Mouse (Mus musculus): Measurements from ENCODE around the gene Mark1. TPM values are rescaled to one million over a fixed set of nuclear protein-coding genes. Genes with fewer than 3 reads are reported as not detected.

Mark1 gene
- polyA plus RNA-seq, 1 experiment from 2014 or later = 12.1 TPM

DNA sequence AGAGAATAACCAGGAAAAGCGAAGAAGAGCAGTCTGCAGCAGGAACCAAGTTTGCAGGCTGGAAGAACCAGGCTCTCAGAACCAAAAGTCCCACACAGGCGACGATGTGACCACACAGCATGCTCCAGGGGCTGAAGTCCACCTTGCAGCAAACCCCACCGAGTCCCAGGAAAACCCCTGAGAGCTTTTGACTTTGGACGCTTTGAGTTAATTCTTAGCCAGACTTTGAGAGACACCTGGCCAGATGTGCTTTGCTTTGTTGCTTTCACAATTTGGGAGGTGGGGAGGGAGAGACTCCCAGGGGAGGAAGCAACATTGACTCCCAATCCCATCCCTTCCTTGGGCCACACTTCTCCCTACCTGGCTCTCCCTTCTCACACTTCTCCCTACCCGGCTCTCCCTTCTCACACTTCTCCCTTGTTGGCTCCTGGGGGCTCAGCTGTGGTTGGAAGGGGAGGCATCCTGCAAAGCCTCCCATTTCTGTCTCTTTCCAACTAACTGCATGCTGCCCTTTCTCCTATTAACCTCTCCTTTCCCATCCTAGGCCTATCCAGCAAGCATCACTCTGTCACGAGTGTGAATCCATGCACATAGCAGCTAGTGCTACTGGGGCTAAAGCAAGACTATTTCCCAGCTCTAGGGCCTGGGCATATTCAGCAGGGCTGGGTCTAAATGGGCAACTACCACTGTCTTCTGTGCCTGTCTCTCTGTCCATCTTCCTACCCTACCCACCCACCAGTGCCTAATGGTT lies 127.1 kb downstream of the Mark1 start:
- H3K4me1 ChIP-seq (ENCODE audit: control insufficient read depth, insufficient read depth, low read length) = peaks cover 4% of the 10 kb centered on the region
- DNase-seq (ENCODE audit: low spot score) (no peak), ATAC-seq (no peak)
- 84% methylated on average over 7 of the region's 7 CpGs for WGBS
- no peaks in the 10 kb centered on the region; the same call in 1 of the 2 replicates for H3K27me3 ChIP-seq (replicated peaks; ENCODE audit: control insufficient read depth, insufficient read depth, low read length)
- H3K9ac ChIP-seq (ENCODE audit: low read length) = no peak overlapping the region
- no peaks in the 10 kb centered on the region for H3K36me3 ChIP-seq (ENCODE audit: control insufficient read depth, insufficient read depth, low read length)
- H3K9me3 ChIP-seq (replicated peaks; ENCODE audit: control insufficient read depth, low read length) = no peaks in the 10 kb centered on the region
- no peak overlapping the region for H3K4me3 ChIP-seq (ENCODE audit: low read depth, low read length)
- H3K4me2 ChIP-seq (ENCODE audit: low read length) = no peak overlapping the region
- H3K27ac ChIP-seq (ENCODE audit: low read depth, low read length) = no peak overlapping the region

DNA sequence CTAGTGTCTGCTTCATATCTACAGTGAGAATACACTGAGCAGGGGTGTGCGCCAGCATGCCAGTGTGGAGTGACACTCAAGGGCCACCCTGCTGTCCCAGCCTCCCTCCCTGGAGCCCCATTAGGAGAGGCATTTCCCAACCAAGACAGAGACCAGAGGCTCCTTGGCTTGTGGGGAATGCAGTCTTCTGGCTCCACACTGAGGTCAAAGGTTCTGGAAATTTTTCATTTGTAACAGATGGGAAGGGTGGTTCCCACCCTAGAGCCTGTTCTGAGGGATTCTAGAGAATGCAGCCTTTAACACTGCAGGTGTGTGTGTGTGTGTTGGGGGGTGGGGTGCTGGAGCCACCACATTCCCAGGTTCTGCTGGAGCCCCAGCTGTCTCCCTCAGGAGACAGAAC lies 127.9 kb downstream of the Mark1 start:
- Histone ChIP-seq H3K9me3 (replicated peaks; ENCODE audit: control insufficient read depth, low read length) (no peaks in the 10 kb centered on the region), H3K4me2 (ENCODE audit: low read length) (no peak overlapping the region), H3K4me3 (ENCODE audit: low read depth, low read length) (no peak overlapping the region), H3K27me3 (replicated peaks; ENCODE audit: control insufficient read depth, insufficient read depth, low read length) (no peaks in the 10 kb centered on the region; the same call in 1 of the 2 replicates), H3K9ac (ENCODE audit: low read length) (no peak overlapping the region), H3K4me1 (ENCODE audit: control insufficient read depth, insufficient read depth, low read length) (peaks cover 4% of the 10 kb centered on the region), H3K27ac (ENCODE audit: low read depth, low read length) (no peak overlapping the region), H3K36me3 (ENCODE audit: control insufficient read depth, insufficient read depth, low read length) (no peaks in the 10 kb centered on the region)
- no peak for ATAC-seq
- no peak for DNase-seq (ENCODE audit: low spot score)
- WGBS = 85% methylated on average over 1 of the region's 1 CpGs

DNA sequence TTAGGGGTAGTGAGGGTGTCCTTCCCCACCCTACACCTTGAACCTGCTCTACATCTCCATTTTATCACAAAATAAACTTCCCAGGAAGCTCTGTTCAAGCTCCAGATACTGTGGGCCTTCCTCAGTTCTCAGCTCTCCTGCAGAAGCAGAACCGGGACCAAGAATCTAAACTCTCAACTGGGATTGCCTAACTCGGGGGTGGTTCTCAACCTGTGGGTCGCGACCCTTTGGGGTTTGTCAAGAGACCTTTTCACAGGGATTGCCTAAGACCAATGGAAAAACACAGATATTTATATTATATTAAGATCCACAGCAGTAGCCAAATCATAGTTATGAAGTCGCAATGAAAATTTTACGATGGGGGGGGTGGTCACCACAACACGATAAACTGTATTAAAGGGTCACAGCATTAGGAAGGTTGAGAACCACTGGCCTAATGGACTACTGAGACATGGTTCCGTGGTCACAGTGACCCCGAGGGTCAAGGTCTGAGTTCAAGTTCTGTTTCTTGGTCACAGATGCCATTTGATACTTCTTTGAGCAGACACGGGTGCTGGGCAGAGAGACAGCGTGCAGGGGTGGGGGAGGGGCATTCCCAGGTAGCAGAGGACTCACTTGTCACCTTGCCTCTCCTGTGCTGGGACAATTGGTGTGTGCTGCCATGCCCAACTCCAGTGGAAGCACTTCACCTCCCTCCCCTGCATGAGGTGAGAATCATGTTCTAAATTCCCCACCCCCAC lies 128.6 kb downstream of the Mark1 start:
- WGBS = 88% methylated on average over 11 of the region's 11 CpGs
- no peak for ATAC-seq
- Histone ChIP-seq H3K27me3 (replicated peaks; ENCODE audit: control insufficient read depth, insufficient read depth, low read length) (no peaks in the 10 kb centered on the region; the same call in 1 of the 2 replicates), H3K36me3 (ENCODE audit: control insufficient read depth, insufficient read depth, low read length) (no peaks in the 10 kb centered on the region), H3K27ac (ENCODE audit: low read depth, low read length) (no peak overlapping the region), H3K9ac (ENCODE audit: low read length) (no peak overlapping the region), H3K4me3 (ENCODE audit: low read depth, low read length) (no peak overlapping the region), H3K9me3 (replicated peaks; ENCODE audit: control insufficient read depth, low read length) (no peaks in the 10 kb centered on the region), H3K4me2 (ENCODE audit: low read length) (no peak overlapping the region), H3K4me1 (ENCODE audit: control insufficient read depth, insufficient read depth, low read length) (peaks cover 4% of the 10 kb centered on the region)
- DNase-seq (ENCODE audit: low spot score) = no peak

DNA sequence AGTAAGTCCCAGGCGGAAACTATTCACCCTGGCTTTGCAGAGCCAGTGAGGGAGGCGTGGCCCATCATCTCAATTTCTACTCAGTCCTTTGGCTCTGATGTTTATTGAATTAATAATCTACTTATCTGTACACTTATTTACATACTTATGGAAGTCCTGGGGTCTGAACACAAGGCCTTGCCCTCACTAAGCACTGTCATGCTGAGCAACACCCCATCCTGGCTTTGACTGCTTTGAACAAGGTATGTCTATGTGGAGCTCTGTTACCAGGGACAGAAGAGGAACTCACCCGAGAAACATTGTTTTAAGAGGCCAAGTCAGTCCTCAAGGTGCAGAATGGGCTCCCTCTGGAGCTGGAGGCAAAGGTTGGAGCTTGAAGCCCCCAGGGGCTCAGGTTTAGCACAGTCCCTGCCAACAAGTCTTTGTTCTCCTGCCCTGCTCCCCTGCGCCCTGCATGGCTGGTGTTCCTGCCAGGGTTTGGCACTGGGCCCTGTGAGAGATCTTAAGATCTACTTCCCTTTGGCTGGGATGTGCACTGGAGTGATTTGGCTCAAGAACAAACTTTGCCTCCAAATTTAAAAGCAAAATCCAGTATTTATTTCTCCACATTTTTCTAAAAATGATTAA lies 129.3 kb downstream of the Mark1 start:
- peak; percentile 63; the same call in 1 of the 2 replicates for ATAC-seq
- peak; percentile 54 for DNase-seq (ENCODE audit: low spot score)

GRCm38 (mm10) chr1:184867640-184868120 lies 131.7 kb downstream of the Mark1 start:
- no peak overlapping the region for H3K4me3 ChIP-seq (ENCODE audit: low read depth, low read length)
- no peaks in the 10 kb centered on the region; the same call in 1 of the 2 replicates for H3K27me3 ChIP-seq (replicated peaks; ENCODE audit: control insufficient read depth, insufficient read depth, low read length)
- ATAC-seq = no peak
- H3K27ac ChIP-seq (ENCODE audit: low read depth, low read length) = no peak overlapping the region
- WGBS = 80% methylated on average over 3 of the region's 3 CpGs
- no peak overlapping the region for H3K4me2 ChIP-seq (ENCODE audit: low read length)
- H3K9me3 ChIP-seq (replicated peaks; ENCODE audit: control insufficient read depth, low read length) = no peaks in the 10 kb centered on the region
- no peak overlapping the region for H3K9ac ChIP-seq (ENCODE audit: low read length)
- no peak for DNase-seq (ENCODE audit: low spot score)
- no peaks in the 10 kb centered on the region for H3K36me3 ChIP-seq (ENCODE audit: control insufficient read depth, insufficient read depth, low read length)
- H3K4me1 ChIP-seq (ENCODE audit: control insufficient read depth, insufficient read depth, low read length) = peaks cover 4% of the 10 kb centered on the region

More for the DNA sequence above, 129.3 kb downstream of the Mark1 start:
- H3K9me3 ChIP-seq (replicated peaks; ENCODE audit: control insufficient read depth, low read length) = no peaks in the 10 kb centered on the region
- H3K9ac ChIP-seq (ENCODE audit: low read length) = no peak overlapping the region
- H3K27ac ChIP-seq (ENCODE audit: low read depth, low read length) = no peak overlapping the region
- H3K36me3 ChIP-seq (ENCODE audit: control insufficient read depth, insufficient read depth, low read length) = no peaks in the 10 kb centered on the region
- H3K4me3 ChIP-seq (ENCODE audit: low read depth, low read length) = no peak overlapping the region
- peaks cover 4% of the 10 kb centered on the region for H3K4me1 ChIP-seq (ENCODE audit: control insufficient read depth, insufficient read depth, low read length)
- H3K27me3 ChIP-seq (replicated peaks; ENCODE audit: control insufficient read depth, insufficient read depth, low read length) = no peaks in the 10 kb centered on the region; the same call in 1 of the 2 replicates
- WGBS = 29% methylated on average over 4 of the region's 4 CpGs
- H3K4me2 ChIP-seq (ENCODE audit: low read length) = no peak overlapping the region

DNA sequence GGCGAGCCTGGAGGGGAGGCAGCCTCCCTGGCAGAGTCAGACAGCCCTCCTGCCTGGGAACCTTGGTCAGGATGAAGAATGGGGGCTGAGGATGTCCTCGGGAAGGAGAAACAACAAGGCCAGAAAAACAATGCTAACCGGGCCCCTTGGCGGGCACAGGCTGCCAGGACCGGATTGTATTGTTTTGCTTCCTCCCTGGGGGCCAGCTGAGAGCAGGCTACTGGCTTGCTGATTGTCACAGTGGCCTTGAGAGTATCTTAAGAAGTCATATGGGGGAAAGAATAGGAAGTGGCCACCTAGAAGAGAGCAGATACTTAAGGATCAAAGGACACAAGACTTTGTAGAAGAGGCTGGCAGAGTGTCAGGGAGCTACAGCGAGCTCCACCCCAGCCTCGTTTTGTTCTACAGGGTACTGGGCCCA lies 135.0 kb downstream of the Mark1 start:
- no peak overlapping the region for H3K27ac ChIP-seq (ENCODE audit: low read depth, low read length)
- no peaks in the 10 kb centered on the region for H3K9me3 ChIP-seq (replicated peaks; ENCODE audit: control insufficient read depth, low read length)
- 16% methylated on average over 7 of the region's 7 CpGs for WGBS
- no peak overlapping the region for H3K9ac ChIP-seq (ENCODE audit: low read length)
- no peak for ATAC-seq
- H3K27me3 ChIP-seq (replicated peaks; ENCODE audit: control insufficient read depth, insufficient read depth, low read length) = no peaks in the 10 kb centered on the region; the same call in 1 of the 2 replicates
- no peaks in the 10 kb centered on the region for H3K4me1 ChIP-seq (ENCODE audit: control insufficient read depth, insufficient read depth, low read length)
- no peak for DNase-seq (ENCODE audit: low spot score)
- no peak overlapping the region for H3K4me3 ChIP-seq (ENCODE audit: low read depth, low read length)
- H3K36me3 ChIP-seq (ENCODE audit: control insufficient read depth, insufficient read depth, low read length) = no peaks in the 10 kb centered on the region
- H3K4me2 ChIP-seq (ENCODE audit: low read length) = no peak overlapping the region

- no peak for DNase-seq (ENCODE audit: low spot score)
- H3K27ac ChIP-seq (ENCODE audit: low read depth, low read length) = no peak overlapping the region
- H3K36me3 ChIP-seq (ENCODE audit: control insufficient read depth, insufficient read depth, low read length) = no peaks in the 10 kb centered on the region
- no peaks in the 10 kb centered on the region; the same call in 1 of the 2 replicates for H3K27me3 ChIP-seq (replicated peaks; ENCODE audit: control insufficient read depth, insufficient read depth, low read length)
- H3K9ac ChIP-seq (ENCODE audit: low read length) = no peak overlapping the region
- no peak overlapping the region for H3K4me2 ChIP-seq (ENCODE audit: low read length)
- H3K4me1 ChIP-seq (ENCODE audit: control insufficient read depth, insufficient read depth, low read length) = no peaks in the 10 kb centered on the region
- WGBS = 87% methylated on average over 6 of the region's 6 CpGs
- no peaks in the 10 kb centered on the region for H3K9me3 ChIP-seq (replicated peaks; ENCODE audit: control insufficient read depth, low read length)
- no peak for ATAC-seq
- no peak overlapping the region for H3K4me3 ChIP-seq (ENCODE audit: low read depth, low read length)
Observed at GRCm38 (mm10) chr1:184862636-184863035, 136.7 kb downstream of the Mark1 start.

DNA sequence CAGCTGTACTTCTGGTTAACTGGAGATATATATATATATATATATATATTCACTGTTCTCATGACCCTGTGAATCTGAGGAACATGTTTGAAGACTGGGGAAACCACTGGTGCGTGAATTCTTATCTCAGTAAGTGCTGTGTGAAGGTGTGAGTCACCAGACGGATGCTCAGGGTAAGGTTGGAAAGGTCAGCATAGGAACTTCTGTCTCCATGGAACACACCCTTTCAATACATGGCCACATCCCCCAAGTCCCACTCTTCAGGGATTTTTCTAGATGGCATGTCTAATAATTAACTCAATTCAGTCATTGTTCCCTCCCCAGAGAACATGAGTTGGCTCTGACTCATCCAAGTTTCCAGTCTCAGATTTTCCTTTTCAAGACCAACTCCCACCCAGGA lies 137.8 kb downstream of the Mark1 start:
- no peaks in the 10 kb centered on the region for H3K9me3 ChIP-seq (replicated peaks; ENCODE audit: control insufficient read depth, low read length)
- H3K9ac ChIP-seq (ENCODE audit: low read length) = no peak overlapping the region
- no peak for ATAC-seq
- no peak overlapping the region for H3K4me3 ChIP-seq (ENCODE audit: low read depth, low read length)
- no peak overlapping the region for H3K4me2 ChIP-seq (ENCODE audit: low read length)
- no peak for DNase-seq (ENCODE audit: low spot score)
- H3K27me3 ChIP-seq (replicated peaks; ENCODE audit: control insufficient read depth, insufficient read depth, low read length) = no peaks in the 10 kb centered on the region
- H3K36me3 ChIP-seq (ENCODE audit: control insufficient read depth, insufficient read depth, low read length) = no peaks in the 10 kb centered on the region
- 82% methylated on average over 2 of the region's 2 CpGs for WGBS
- no peak overlapping the region for H3K27ac ChIP-seq (ENCODE audit: low read depth, low read length)
- no peaks in the 10 kb centered on the region for H3K4me1 ChIP-seq (ENCODE audit: control insufficient read depth, insufficient read depth, low read length)
